Mouse (Mus musculus): ENCODE measurements at regions not wholly inside any gene's neighbourhood (a gene's known extent, or its start where the extent isn't known, plus 50 kb on each side); places are given as distances from the start of the nearest gene placed in this dataset.

DNA sequence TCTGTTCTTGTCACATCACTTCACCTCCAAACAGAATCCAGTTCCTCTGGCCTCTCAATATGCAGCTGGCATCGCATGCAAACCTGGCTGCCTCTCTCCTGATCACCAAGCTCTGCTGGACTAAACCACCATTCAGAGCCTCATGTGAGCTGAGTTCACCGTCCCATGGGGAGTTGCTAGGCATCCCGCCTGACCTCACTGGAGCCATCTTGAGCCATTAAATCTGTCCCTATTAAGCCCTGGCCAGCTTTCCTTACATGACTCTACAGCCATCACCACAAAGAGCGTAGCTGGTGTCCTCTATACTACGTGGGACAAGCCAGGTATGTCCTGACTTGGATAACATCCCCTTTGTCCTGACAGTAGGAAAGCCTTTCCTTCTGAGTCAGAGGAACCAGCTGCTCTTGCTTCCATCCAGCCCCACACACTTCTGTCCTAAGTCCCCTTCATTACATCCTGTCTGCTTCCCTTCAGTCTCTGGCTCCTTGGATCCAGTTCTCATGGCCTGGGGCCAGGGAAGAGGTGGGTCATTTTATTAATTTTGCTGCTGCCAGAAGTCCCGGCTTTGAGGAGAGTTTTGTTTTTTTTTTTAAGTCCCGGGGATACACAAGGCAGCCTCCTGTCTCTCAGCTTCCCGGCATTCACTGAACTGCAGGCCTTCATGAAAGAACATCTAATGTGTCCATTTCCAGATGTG is 468.5 kb upstream of the Jarid2 start:
- TF ChIP-seq CTCF (conservative IDR thresholded peaks at IDR 0.05; ENCODE audit: low read length) (no peak), NANOG (IDR thresholded peaks at IDR 0.05; ENCODE audit: borderline replicate concordance, low read length) (no peak)

Data from E14TG2a.4 (cell line).